Mouse (Mus musculus) bone marrow, adult 2 months (tissue): ENCODE measurements around the gene Ttc30a2.

ENCODE experiments used
- CTCF ChIP-seq: fragments of 200-500 bp; IDR thresholded peaks from 2 replicates; pipeline ENCODE4 v1.5.1; 2011; ENCODE audit warnings: low read length, control low read depth; ENCODE audit not compliant: control insufficient read depth, insufficient read depth
- POLR2A ChIP-seq: fragments of 200-500 bp; IDR thresholded peaks from 2 replicates; pipeline ENCODE4 v1.6.1; 2011; ENCODE audit warnings: low read depth, mild to moderate bottlenecking, control low read depth, low read length, borderline replicate concordance; ENCODE audit not compliant: control insufficient read depth

- TF ChIP-seq CTCF (no peak), POLR2A (no peak)
Measured at GRCm38 (mm10) chr2:75959183-75959849, 18.7 kb downstream of the Ttc30a2 start.
